Mouse (Mus musculus) hindbrain, embryonic 10.5 days (tissue): ENCODE data around the gene Creld2. TPM values are rescaled to one million over a fixed set of nuclear protein-coding genes. Genes with fewer than 3 reads are reported as not detected.
A peak's percentile ranks its signal among the peaks of the same experiment; 100 is the strongest.

Experiments
- DNase-seq: peaks from one replicate; pipeline ENCODE4 v3.0.0-alpha.2; 2017; ENCODE audit warnings: low spot score
- H3K27ac ChIP-seq: fragments of 300-500 bp; sonication (generic); 2 replicates; pipeline ENCODE4 v1.5.1; 2016; ENCODE audit warnings: mild to moderate bottlenecking, moderate library complexity
- H3K27me3 ChIP-seq: fragments of 300-500 bp; sonication (generic); 2 replicates; pipeline ENCODE4 v1.6.1; 2016; ENCODE audit warnings: mild to moderate bottlenecking; ENCODE audit not compliant: poor library complexity, insufficient read depth, severe bottlenecking
- H3K36me3 ChIP-seq: fragments of 300-500 bp; sonication (generic); 2 replicates; pipeline ENCODE4 v1.6.1; 2016; ENCODE audit warnings: mild to moderate bottlenecking, moderate library complexity
- H3K4me1 ChIP-seq: fragments of 300-500 bp; sonication (generic); replicated peaks from 2 replicates; pipeline ENCODE4 v1.6.1; 2016; ENCODE audit warnings: mild to moderate bottlenecking
- H3K4me3 ChIP-seq: fragments of 300-500 bp; sonication (generic); 2 replicates; pipeline ENCODE4 v1.5.1; 2016; ENCODE audit warnings: mild to moderate bottlenecking, moderate library complexity
- H3K9me3 ChIP-seq: fragments of 300-500 bp; sonication (generic); 2 replicates; pipeline ENCODE4 v1.6.1; 2016; ENCODE audit warnings: mild to moderate bottlenecking, moderate library complexity
- WGBS: fragments of 180-500 bp; shearing (Covaris S2); methylation state at CpG from one replicate; pipeline ENCODE4 v1.1.7; 2016; 5-methylcytosine and 5-hydroxymethylcytosine counted together
- polyA plus RNA-seq: library from polyadenylated mRNA; unstranded; fragments of >200 nt; fragmentation: Nextera tagmentation; extraction: Ambion mirVana; gene quantifications from 2 replicates; pipeline ENCODE4 v1.2.1, GENCODE M21; 2016

The Creld2 gene
- polyA plus RNA-seq, 1 experiment from 2014 or later, result 88.5 TPM

GRCm38 (mm10) chr15:88859206-88859970, 39.9 kb downstream of the Creld2 start:
- H3K27me3 ChIP-seq, result peaks cover 5% of the 10 kb centered on the region; the same call in 1 of the 2 replicates
- DNase-seq, result no peak
- 71% methylated on average over 8 of the region's 8 CpGs for WGBS
- no peak overlapping the region for H3K4me3 ChIP-seq
- no peaks in the 10 kb centered on the region for H3K9me3 ChIP-seq
- H3K36me3 ChIP-seq, result peaks cover 4% of the 10 kb centered on the region
- peaks cover 53% of the 10 kb centered on the region for H3K4me1 ChIP-seq
- no peak overlapping the region for H3K27ac ChIP-seq

GRCm38 (mm10) chr15:88860781-88861180, 41.3 kb downstream of the Creld2 start:
- Histone ChIP-seq H3K27ac (no peak overlapping the region), H3K4me1 (peaks cover 53% of the 10 kb centered on the region), H3K9me3 (no peaks in the 10 kb centered on the region), H3K27me3 (peaks cover 5% of the 10 kb centered on the region; the same call in 1 of the 2 replicates), H3K4me3 (0 out of 2 replicates have a peak overlapping the region, but pooled peaks have one; percentile 82), H3K36me3 (peaks cover 18% of the 10 kb centered on the region)
- 87% methylated on average over 3 of the region's 3 CpGs for WGBS
- no peak for DNase-seq

GRCm38 (mm10) chr15:88861772-88862622, 42.6 kb downstream of the Creld2 start, which contains the start of gene Pim3:
Pim3 (plus strand) TSS chr15:88862186.
- no peaks in the 10 kb centered on the region for H3K9me3 ChIP-seq
- peak within 1 kb of the TSS; percentile 82 for H3K4me3 ChIP-seq
- H3K27ac ChIP-seq, result peak within 1 kb of the TSS; percentile 98
- peak; percentile 94 for DNase-seq
- H3K27me3 ChIP-seq, result peaks cover 5% of the 10 kb centered on the region; the same call in 1 of the 2 replicates
- peaks cover 62% of the 10 kb centered on the region for H3K4me1 ChIP-seq
- WGBS, result under 1% methylated on average over 107 of the region's 107 CpGs
- peaks cover 31% of the 10 kb centered on the region for H3K36me3 ChIP-seq

- peak; percentile 65 for DNase-seq
- peak overlapping the region; percentile 98 for H3K27ac ChIP-seq
- peaks cover 5% of the 10 kb centered on the region; the same call in 1 of the 2 replicates for H3K27me3 ChIP-seq
- peak overlapping the region; percentile 82 for H3K4me3 ChIP-seq
- no peaks in the 10 kb centered on the region; the same call in 1 of the 2 replicates for H3K9me3 ChIP-seq
- H3K4me1 ChIP-seq, result peaks cover 72% of the 10 kb centered on the region
- peaks cover 37% of the 10 kb centered on the region for H3K36me3 ChIP-seq
- under 1% methylated on average over 98 of the region's 98 CpGs for WGBS
Measured at GRCm38 (mm10) chr15:88862881-88863694, 43.6 kb downstream of the Creld2 start.

- peak overlapping the region; percentile 82 for H3K4me3 ChIP-seq
- H3K27me3 ChIP-seq, result peaks cover 5% of the 10 kb centered on the region; the same call in 1 of the 2 replicates
- peaks cover 72% of the 10 kb centered on the region for H3K4me1 ChIP-seq
- WGBS, result under 1% methylated on average over 33 of the region's 39 CpGs
- peaks cover 37% of the 10 kb centered on the region for H3K36me3 ChIP-seq
- H3K27ac ChIP-seq, result peak overlapping the region; percentile 98
- peak; percentile 86 for DNase-seq
- H3K9me3 ChIP-seq, result no peaks in the 10 kb centered on the region; the same call in 1 of the 2 replicates
Measured at GRCm38 (mm10) chr15:88863695-88864231, 44.3 kb downstream of the Creld2 start.

GRCm38 (mm10) chr15:88864270-88865030, 45.0 kb downstream of the Creld2 start:
- H3K4me1 ChIP-seq, result peaks cover 68% of the 10 kb centered on the region
- DNase-seq, result peak; percentile 47
- WGBS, result 34% methylated on average over 22 of the region's 22 CpGs
- peaks cover 5% of the 10 kb centered on the region; the same call in 1 of the 2 replicates for H3K27me3 ChIP-seq
- peaks cover 37% of the 10 kb centered on the region for H3K36me3 ChIP-seq
- H3K4me3 ChIP-seq, result peak overlapping the region; percentile 82
- peak overlapping the region; percentile 98 for H3K27ac ChIP-seq
- H3K9me3 ChIP-seq, result no peaks in the 10 kb centered on the region; the same call in 1 of the 2 replicates

- DNase-seq, result no peak
- H3K27ac ChIP-seq, result 0 out of 2 replicates have a peak overlapping the region, but pooled peaks have one; percentile 98
- 83% methylated on average over 14 of the region's 14 CpGs for WGBS
- H3K4me1 ChIP-seq, result peaks cover 68% of the 10 kb centered on the region
- peaks cover 37% of the 10 kb centered on the region for H3K36me3 ChIP-seq
- no peaks in the 10 kb centered on the region; the same call in 1 of the 2 replicates for H3K9me3 ChIP-seq
- peak overlapping the region; percentile 82; the same call in 1 of the 2 replicates for H3K4me3 ChIP-seq
- peaks cover 5% of the 10 kb centered on the region; the same call in 1 of the 2 replicates for H3K27me3 ChIP-seq
Measured at GRCm38 (mm10) chr15:88865061-88865460, 45.6 kb downstream of the Creld2 start.

GRCm38 (mm10) chr15:88865888-88866695, 46.6 kb downstream of the Creld2 start:
- H3K9me3 ChIP-seq, result no peaks in the 10 kb centered on the region; the same call in 1 of the 2 replicates
- 83% methylated on average over 4 of the region's 4 CpGs for WGBS
- 0 out of 2 replicates have a peak, but pooled peaks cover under 1% of the 10 kb centered on the region for H3K27me3 ChIP-seq
- peaks cover 66% of the 10 kb centered on the region for H3K4me1 ChIP-seq
- DNase-seq, result no peak
- no peak overlapping the region for H3K4me3 ChIP-seq
- H3K36me3 ChIP-seq, result peaks cover 37% of the 10 kb centered on the region
- H3K27ac ChIP-seq, result no peak overlapping the region

GRCm38 (mm10) chr15:88866934-88867356, 47.5 kb downstream of the Creld2 start:
- no peak overlapping the region for H3K4me3 ChIP-seq
- 51% methylated on average over 7 of the region's 7 CpGs for WGBS
- peak overlapping the region; percentile 64 for H3K27ac ChIP-seq
- H3K27me3 ChIP-seq, result no peaks in the 10 kb centered on the region
- no peaks in the 10 kb centered on the region; the same call in 1 of the 2 replicates for H3K9me3 ChIP-seq
- peaks cover 59% of the 10 kb centered on the region for H3K4me1 ChIP-seq
- peaks cover 37% of the 10 kb centered on the region for H3K36me3 ChIP-seq
- DNase-seq, result no peak

- Histone ChIP-seq H3K4me1 (peaks cover 59% of the 10 kb centered on the region), H3K9me3 (no peaks in the 10 kb centered on the region; the same call in 1 of the 2 replicates), H3K27ac (peak overlapping the region; percentile 64), H3K4me3 (no peak overlapping the region), H3K27me3 (no peaks in the 10 kb centered on the region), H3K36me3 (peaks cover 37% of the 10 kb centered on the region)
- DNase-seq, result peak; percentile 42
- WGBS, result 36% methylated on average over 5 of the region's 5 CpGs
Measured at GRCm38 (mm10) chr15:88867368-88868023, 48.0 kb downstream of the Creld2 start.
